Mouse (Mus musculus): ENCODE results near the gene Nup93. TPM values are rescaled to one million over a fixed set of nuclear protein-coding genes. Genes with fewer than 3 reads are reported as not detected.
"Not testable (repeated sequence)": the region's sequence is repeated elsewhere in the genome, so short reads cannot be mapped to it uniquely, and the experiment has no call there.

Nup93 gene
- total RNA-seq (2014; fragmentation: Nextera tagmentation) (37.7 and 39.9 TPM in 2 replicates), total RNA-seq (2017) (40.8 and 42.5 TPM in 2 replicates), polyA plus RNA-seq (2012) (5.6 and 6.0 TPM in 2 replicates)

- peak; percentile 90 for ATAC-seq (ENCODE audit: extremely low read depth, insufficient number of reproducible peaks, low FRiP score, poor library complexity, severe bottlenecking)
- TF ChIP-seq GATA2 (IDR thresholded peaks at IDR 0.05; ENCODE audit: borderline replicate concordance, low read depth, low read length) = no peak
- TF ChIP-seq POLR2AphosphoS5 (IDR thresholded peaks at IDR 0.05; ENCODE audit: insufficient replicate concordance, low read depth, low read length) = no peak
- no peak for TF ChIP-seq GATA1 (IDR thresholded peaks at IDR 0.05; ENCODE audit: borderline replicate concordance, low read length)
- no peak for TF ChIP-seq TAL1 (conservative IDR thresholded peaks at IDR 0.05; ENCODE audit: low read depth, low read length)
- H3K36me3 ChIP-seq (replicated peaks) = peaks cover 26% of the 10 kb centered on the region
Measured at GRCm38 (mm10) chr8:94214252-94215173, at the start of gene Nup93. Nup93 (plus strand) TSS chr8:94214564.

DNA sequence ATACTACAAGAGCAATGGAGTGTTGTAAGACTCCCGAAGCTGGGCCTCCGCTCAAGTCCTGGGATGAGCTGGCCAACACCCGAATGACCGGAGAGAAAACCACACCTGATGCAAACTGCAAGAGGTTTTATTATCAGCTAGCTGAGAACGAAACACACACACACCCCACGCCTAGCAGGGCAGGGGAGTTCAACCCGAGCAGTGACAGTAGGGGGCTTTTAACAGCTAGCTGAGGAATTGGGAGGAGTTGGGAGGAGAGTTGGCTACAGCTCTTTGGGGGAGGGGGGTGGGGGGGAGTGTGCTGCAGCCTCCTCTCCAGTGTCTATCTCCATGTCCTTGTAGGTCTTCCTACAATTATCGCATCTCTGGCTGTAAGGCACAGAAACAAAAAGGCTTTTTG is 48.6 kb upstream of the Nup93 start:
- not testable (repeated sequence) for H3K36me3 ChIP-seq (replicated peaks); H3K4me3 ChIP-seq (ENCODE audit: low read depth, low read length); DNase-seq (ENCODE audit: low spot score); ATAC-seq (ENCODE audit: extremely low read depth, insufficient number of reproducible peaks, low FRiP score, poor library complexity, severe bottlenecking); H3K9me3 ChIP-seq (replicated peaks)
- Histone ChIP-seq H3K27me3 (ENCODE audit: insufficient read depth, low read length) (peaks cover 11% of the 10 kb centered on the region), H3K4me1 (ENCODE audit: insufficient read depth, low read depth, low read length) (peaks cover 40% of the 10 kb centered on the region)

More at GRCm38 (mm10) chr8:94214252-94215173, at the start of gene Nup93:
- H3K4me1 ChIP-seq (ENCODE audit: insufficient read depth, low read depth, low read length) = peaks cover 39% of the 10 kb centered on the region
- DNase-seq (ENCODE audit: low spot score) = peak; percentile 94
- H3K4me3 ChIP-seq (ENCODE audit: low read depth, low read length) = peak within 1 kb of the TSS; percentile 77
- peaks cover 6% of the 10 kb centered on the region for H3K27me3 ChIP-seq (ENCODE audit: insufficient read depth, low read length)
- no peaks in the 10 kb centered on the region for H3K9me3 ChIP-seq (replicated peaks)

GRCm38 (mm10) chr8:94167244-94167643 is 47.1 kb upstream of the Nup93 start:
- Histone ChIP-seq H3K27me3 (ENCODE audit: insufficient read depth, low read length) (peaks cover 11% of the 10 kb centered on the region), H3K4me1 (ENCODE audit: insufficient read depth, low read depth, low read length) (peaks cover 55% of the 10 kb centered on the region), H3K36me3 (replicated peaks) (no peaks in the 10 kb centered on the region), H3K9me3 (replicated peaks) (no peaks in the 10 kb centered on the region), H3K4me3 (ENCODE audit: low read depth, low read length) (no peak overlapping the region)
- TF ChIP-seq POLR2AphosphoS5 (IDR thresholded peaks at IDR 0.05; ENCODE audit: insufficient replicate concordance, low read depth, low read length) (no peak), CTCF (IDR thresholded peaks at IDR 0.05; ENCODE audit: low read depth, low read length) (peak; percentile 92), GATA1 (IDR thresholded peaks at IDR 0.05; ENCODE audit: borderline replicate concordance, low read length) (no peak)
- ATAC-seq (ENCODE audit: extremely low read depth, insufficient number of reproducible peaks, low FRiP score, poor library complexity, severe bottlenecking) = peak; percentile 35; the same call in 1 of the 2 replicates
- DNase-seq (ENCODE audit: low spot score) = peak; percentile 50

DNA sequence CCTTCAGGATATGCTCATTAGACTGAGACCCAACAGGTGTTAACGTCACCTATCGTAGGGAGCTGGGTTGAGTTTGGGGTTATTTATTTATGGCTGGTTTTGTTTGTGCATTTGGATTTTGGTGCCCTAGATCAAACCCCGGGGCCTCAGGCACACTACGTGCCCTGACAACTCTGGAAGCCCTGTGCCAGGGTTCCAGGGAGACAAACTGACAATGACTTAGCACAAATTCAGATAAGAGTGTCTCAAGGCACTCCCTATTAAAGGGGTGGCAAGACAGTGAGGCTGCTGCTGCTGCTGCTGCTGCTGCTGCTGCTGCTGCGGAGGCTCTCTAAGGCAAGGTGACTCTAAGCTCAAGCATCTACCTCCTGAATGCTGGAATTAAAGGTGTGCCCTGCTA is 44.8 kb upstream of the Nup93 start:
- H3K9me3 ChIP-seq (replicated peaks) = no peaks in the 10 kb centered on the region
- peaks cover 63% of the 10 kb centered on the region for H3K4me1 ChIP-seq (ENCODE audit: insufficient read depth, low read depth, low read length)
- DNase-seq (ENCODE audit: low spot score) = peak; percentile 47
- no peak for TF ChIP-seq CTCF (IDR thresholded peaks at IDR 0.05; ENCODE audit: low read depth, low read length)
- TF ChIP-seq TAL1 (conservative IDR thresholded peaks at IDR 0.05; ENCODE audit: low read depth, low read length) = no peak
- TF ChIP-seq POLR2AphosphoS5 (IDR thresholded peaks at IDR 0.05; ENCODE audit: insufficient replicate concordance, low read depth, low read length) = no peak
- TF ChIP-seq GATA1 (IDR thresholded peaks at IDR 0.05; ENCODE audit: borderline replicate concordance, low read length) = no peak
- no peak for TF ChIP-seq GATA2 (IDR thresholded peaks at IDR 0.05; ENCODE audit: borderline replicate concordance, low read depth, low read length)
- peak overlapping the region; percentile 54; the same call in 1 of the 2 replicates for H3K4me3 ChIP-seq (ENCODE audit: low read depth, low read length)
- 0 out of 2 replicates have a peak, but pooled peaks cover 3% of the 10 kb centered on the region for H3K27me3 ChIP-seq (ENCODE audit: insufficient read depth, low read length)
- H3K36me3 ChIP-seq (replicated peaks) = peaks cover 7% of the 10 kb centered on the region
- peak; percentile 54 for ATAC-seq (ENCODE audit: extremely low read depth, insufficient number of reproducible peaks, low FRiP score, poor library complexity, severe bottlenecking)

DNA sequence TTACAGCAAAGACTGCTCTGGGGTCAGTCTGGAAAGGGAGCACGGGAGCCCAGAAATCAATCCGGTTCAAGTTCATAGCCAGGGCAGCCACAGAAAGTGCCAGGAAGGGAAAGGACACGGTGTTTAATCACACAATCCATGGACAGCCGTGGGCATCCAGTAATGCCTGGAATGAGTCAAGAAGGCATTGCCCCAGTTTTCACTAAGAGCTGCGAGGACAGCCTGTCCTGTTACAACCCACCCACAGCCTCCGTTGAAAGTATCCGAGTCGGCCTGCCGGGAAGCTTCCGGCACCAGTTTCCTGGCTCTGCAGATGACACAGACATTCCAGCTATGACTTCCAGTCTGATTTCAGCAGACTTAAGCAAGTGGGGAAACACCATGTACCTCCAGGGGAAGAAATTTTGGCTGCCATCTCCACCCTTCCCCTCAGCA is 43.0 kb upstream of the Nup93 start:
- Histone ChIP-seq H3K4me1 (ENCODE audit: insufficient read depth, low read depth, low read length) (peaks cover 78% of the 10 kb centered on the region), H3K36me3 (replicated peaks) (peaks cover 7% of the 10 kb centered on the region), H3K4me3 (ENCODE audit: low read depth, low read length) (peak overlapping the region; percentile 82), H3K9me3 (replicated peaks) (no peaks in the 10 kb centered on the region), H3K27me3 (ENCODE audit: insufficient read depth, low read length) (0 out of 2 replicates have a peak, but pooled peaks cover 2% of the 10 kb centered on the region)
- no peak for ATAC-seq (ENCODE audit: extremely low read depth, insufficient number of reproducible peaks, low FRiP score, poor library complexity, severe bottlenecking)
- TF ChIP-seq GATA2 (IDR thresholded peaks at IDR 0.05; ENCODE audit: borderline replicate concordance, low read depth, low read length) (no peak), GATA1 (IDR thresholded peaks at IDR 0.05; ENCODE audit: borderline replicate concordance, low read length) (no peak), CTCF (IDR thresholded peaks at IDR 0.05; ENCODE audit: low read depth, low read length) (no peak), POLR2AphosphoS5 (IDR thresholded peaks at IDR 0.05; ENCODE audit: insufficient replicate concordance, low read depth, low read length) (no peak), TAL1 (conservative IDR thresholded peaks at IDR 0.05; ENCODE audit: low read depth, low read length) (no peak)
- no peak for DNase-seq (ENCODE audit: low spot score)

DNA sequence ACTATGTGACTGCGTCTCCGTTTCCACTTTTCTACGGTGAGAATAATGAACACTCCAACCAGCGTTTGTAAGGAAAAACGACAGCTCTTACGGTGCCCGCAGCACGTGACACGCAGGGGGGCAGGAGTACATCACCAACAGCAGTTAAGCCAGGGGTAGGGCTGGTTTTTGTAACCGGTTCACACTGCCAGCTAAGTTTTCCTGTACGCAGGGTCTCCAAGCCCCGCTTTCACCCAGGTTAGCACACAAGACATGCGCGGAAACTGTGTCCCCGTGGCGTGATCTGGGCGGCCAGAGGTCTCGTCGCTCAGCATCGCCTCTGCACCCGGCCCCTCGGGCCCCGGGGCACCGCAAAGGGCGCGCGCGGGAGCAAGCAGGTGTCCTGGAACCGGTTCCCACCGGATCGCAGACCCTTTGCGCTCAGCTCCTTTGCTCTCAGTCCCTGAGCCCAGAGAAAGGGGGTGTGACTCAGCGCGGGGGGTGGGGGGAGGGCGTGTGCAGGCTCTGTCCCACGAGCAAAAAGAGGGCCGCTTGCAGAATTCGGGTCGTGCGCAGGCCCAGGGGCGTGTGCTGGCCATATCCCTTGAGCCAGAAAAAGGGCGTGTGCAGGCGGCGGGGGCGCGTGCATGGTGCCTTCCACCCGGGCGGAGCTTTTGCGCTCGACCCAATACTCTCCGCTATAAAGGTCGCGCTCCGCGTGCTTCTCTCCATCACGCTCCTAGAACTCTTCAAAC is 42.1 kb upstream of the Nup93 start, which contains the start of gene Mt2:
TSS of gene Mt2 (plus strand) at position 590 of the 734 bp plus-strand sequence.
- H3K27me3 ChIP-seq (ENCODE audit: insufficient read depth, low read length) = no peaks in the 10 kb centered on the region
- TF ChIP-seq CTCF (IDR thresholded peaks at IDR 0.05; ENCODE audit: low read depth, low read length) (no peak), GATA2 (IDR thresholded peaks at IDR 0.05; ENCODE audit: borderline replicate concordance, low read depth, low read length) (no peak), POLR2AphosphoS5 (IDR thresholded peaks at IDR 0.05; ENCODE audit: insufficient replicate concordance, low read depth, low read length) (no peak), TAL1 (conservative IDR thresholded peaks at IDR 0.05; ENCODE audit: low read depth, low read length) (no peak), GATA1 (IDR thresholded peaks at IDR 0.05; ENCODE audit: borderline replicate concordance, low read length) (no peak)
- H3K9me3 ChIP-seq (replicated peaks) = no peaks in the 10 kb centered on the region
- DNase-seq (ENCODE audit: low spot score) (peak; percentile 88), ATAC-seq (ENCODE audit: extremely low read depth, insufficient number of reproducible peaks, low FRiP score, poor library complexity, severe bottlenecking) (peak; percentile 75)
- H3K4me3 ChIP-seq (ENCODE audit: low read depth, low read length) = peak within 1 kb of the TSS; percentile 82
- H3K4me1 ChIP-seq (ENCODE audit: insufficient read depth, low read depth, low read length) = peaks cover 76% of the 10 kb centered on the region
- peaks cover 7% of the 10 kb centered on the region for H3K36me3 ChIP-seq (replicated peaks)

Data from G1E (cell line).